Mouse (Mus musculus): ENCODE measurements at regions not wholly inside any gene's neighbourhood (a gene's known extent, or its start where the extent isn't known, plus 50 kb on each side); places are given as distances from the start of the nearest gene placed in this dataset.

DNA sequence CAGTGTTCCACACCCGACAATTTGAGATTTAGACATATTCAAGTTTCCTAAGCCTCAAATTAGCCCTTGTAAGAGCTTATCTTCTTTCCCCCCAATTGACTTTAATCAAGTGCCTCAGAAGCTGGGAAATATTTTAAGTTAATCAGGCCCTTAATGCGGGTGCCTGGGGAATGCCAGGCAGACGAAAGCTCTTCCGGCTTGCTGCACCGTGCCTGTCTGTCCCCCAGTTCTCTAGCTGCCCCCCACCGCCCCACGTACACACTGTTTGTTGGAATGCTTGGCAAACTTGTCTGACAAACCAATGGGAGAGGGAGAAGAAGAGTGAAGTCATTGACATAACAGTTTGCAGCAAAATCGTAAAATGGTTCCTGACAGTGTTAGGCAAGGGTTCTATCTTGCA lies 226.9 kb upstream of the Cdh5 start:
- WGBS: 37% methylated on average over 8 of the region's 8 CpGs
- Histone ChIP-seq H3K4me1 (ENCODE audit: control insufficient read depth, insufficient read depth, low read depth, low read length) (peaks cover 6% of the 10 kb centered on the region), H3K4me2 (ENCODE audit: low read length) (no peak overlapping the region), H3K27ac (ENCODE audit: low read depth, low read length) (no peak overlapping the region), H3K36me3 (ENCODE audit: control insufficient read depth, insufficient read depth, low read length) (no peaks in the 10 kb centered on the region), H3K9ac (ENCODE audit: low read depth, low read length) (no peak overlapping the region), H3K9me3 (ENCODE audit: control insufficient read depth, low read length) (no peaks in the 10 kb centered on the region), H3K27me3 (replicated peaks; ENCODE audit: control insufficient read depth, insufficient read depth, low read length) (no peaks in the 10 kb centered on the region), H3K4me3 (ENCODE audit: low read length) (no peak overlapping the region)
- ATAC-seq: no peak

DNA sequence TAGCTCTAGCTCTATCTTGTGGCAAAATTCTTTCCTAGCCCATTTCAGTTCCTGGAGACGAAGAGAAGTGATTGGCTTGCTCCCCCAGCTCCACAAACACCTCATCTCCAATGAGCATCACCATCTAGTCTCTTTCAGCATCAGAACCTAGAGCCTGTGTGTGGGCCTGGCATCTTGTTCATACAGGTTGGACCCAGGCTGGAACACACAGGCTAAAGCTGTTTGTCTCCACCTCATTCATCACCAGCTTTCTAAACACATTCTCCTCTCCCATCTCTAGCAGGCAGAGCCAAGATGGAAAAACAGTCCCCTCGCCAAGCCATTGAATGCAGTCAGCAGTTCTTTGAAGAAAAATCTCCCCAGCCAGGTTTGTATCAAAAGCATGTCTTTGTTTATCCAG lies 221.9 kb upstream of the Cdh5 start:
- Histone ChIP-seq H3K36me3 (ENCODE audit: control insufficient read depth, insufficient read depth, low read length) (no peaks in the 10 kb centered on the region), H3K9me3 (ENCODE audit: control insufficient read depth, low read length) (no peaks in the 10 kb centered on the region), H3K4me1 (ENCODE audit: control insufficient read depth, insufficient read depth, low read depth, low read length) (no peaks in the 10 kb centered on the region), H3K27ac (ENCODE audit: low read depth, low read length) (no peak overlapping the region), H3K4me2 (ENCODE audit: low read length) (no peak overlapping the region), H3K9ac (ENCODE audit: low read depth, low read length) (no peak overlapping the region), H3K27me3 (replicated peaks; ENCODE audit: control insufficient read depth, insufficient read depth, low read length) (no peaks in the 10 kb centered on the region), H3K4me3 (ENCODE audit: low read length) (no peak overlapping the region)
- 90% methylated on average over 2 of the region's 2 CpGs for WGBS
- no peak for ATAC-seq

DNA sequence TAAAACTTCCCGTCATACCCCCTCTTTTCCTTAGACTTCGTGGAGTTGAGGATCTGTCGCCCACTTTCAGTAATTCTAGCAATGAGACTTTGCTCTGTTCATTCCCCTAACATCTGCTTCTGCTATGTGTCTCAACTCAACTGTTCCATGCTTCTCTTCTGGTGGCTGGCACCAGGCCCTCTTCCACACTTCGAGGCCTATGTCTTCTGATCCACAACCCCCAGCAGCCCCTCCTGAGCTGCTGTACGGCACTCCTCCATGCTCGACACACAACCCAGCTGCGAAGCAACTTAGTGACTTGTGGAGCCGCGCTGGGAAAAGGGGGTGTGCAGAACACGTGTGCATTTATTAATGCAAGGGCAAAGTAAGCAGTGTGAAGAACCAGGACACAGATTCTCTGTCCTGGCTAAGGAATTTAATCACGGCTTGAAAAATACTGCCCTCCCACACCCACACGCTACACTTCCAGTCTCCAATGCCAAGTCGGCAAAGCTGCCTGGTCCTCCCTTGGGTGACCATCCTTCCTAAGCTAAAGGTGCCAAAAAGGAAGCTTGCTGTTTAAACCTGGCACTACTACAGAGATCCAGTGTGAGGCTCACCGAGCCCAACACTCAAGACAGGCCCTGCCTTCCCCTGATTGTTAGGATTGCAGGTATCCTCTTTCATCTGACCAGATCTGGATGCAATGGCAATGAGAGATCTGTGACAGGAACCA lies 220.8 kb upstream of the Cdh5 start:
- no peak overlapping the region for H3K27ac ChIP-seq (ENCODE audit: low read depth, low read length)
- H3K9ac ChIP-seq (ENCODE audit: low read depth, low read length): no peak overlapping the region
- H3K4me2 ChIP-seq (ENCODE audit: low read length): no peak overlapping the region
- peak; percentile 34; the same call in 1 of the 2 replicates for ATAC-seq
- H3K4me1 ChIP-seq (ENCODE audit: control insufficient read depth, insufficient read depth, low read depth, low read length): no peaks in the 10 kb centered on the region
- WGBS: 85% methylated on average over 14 of the region's 14 CpGs
- H3K36me3 ChIP-seq (ENCODE audit: control insufficient read depth, insufficient read depth, low read length): no peaks in the 10 kb centered on the region
- no peak overlapping the region for H3K4me3 ChIP-seq (ENCODE audit: low read length)
- H3K9me3 ChIP-seq (ENCODE audit: control insufficient read depth, low read length): no peaks in the 10 kb centered on the region
- no peaks in the 10 kb centered on the region for H3K27me3 ChIP-seq (replicated peaks; ENCODE audit: control insufficient read depth, insufficient read depth, low read length)

DNA sequence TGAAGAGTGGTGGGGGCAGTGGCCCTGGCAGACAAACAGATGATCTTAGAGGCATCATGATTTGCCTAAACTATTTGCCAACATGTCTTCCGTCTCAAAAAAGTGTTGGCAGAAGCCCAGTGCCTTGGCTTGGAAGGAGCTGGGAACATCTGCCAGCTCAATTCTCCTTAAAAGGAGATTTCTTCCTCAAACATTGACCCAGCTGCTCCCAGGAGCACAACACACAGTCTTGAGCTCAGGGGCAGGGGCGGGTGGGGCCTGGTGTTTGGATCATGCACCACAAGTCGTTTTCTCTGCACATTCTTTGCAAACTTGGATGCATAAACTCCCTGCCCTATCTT lies 220.3 kb upstream of the Cdh5 start:
- Histone ChIP-seq H3K4me1 (ENCODE audit: control insufficient read depth, insufficient read depth, low read depth, low read length) (no peaks in the 10 kb centered on the region), H3K27ac (ENCODE audit: low read depth, low read length) (no peak overlapping the region), H3K9me3 (ENCODE audit: control insufficient read depth, low read length) (no peaks in the 10 kb centered on the region), H3K4me3 (ENCODE audit: low read length) (no peak overlapping the region), H3K36me3 (ENCODE audit: control insufficient read depth, insufficient read depth, low read length) (no peaks in the 10 kb centered on the region), H3K27me3 (replicated peaks; ENCODE audit: control insufficient read depth, insufficient read depth, low read length) (no peaks in the 10 kb centered on the region), H3K9ac (ENCODE audit: low read depth, low read length) (no peak overlapping the region), H3K4me2 (ENCODE audit: low read length) (no peak overlapping the region)
- WGBS: 60% methylated on average over 3 of the region's 3 CpGs
- ATAC-seq: peak; percentile 45; the same call in 1 of the 2 replicates

DNA sequence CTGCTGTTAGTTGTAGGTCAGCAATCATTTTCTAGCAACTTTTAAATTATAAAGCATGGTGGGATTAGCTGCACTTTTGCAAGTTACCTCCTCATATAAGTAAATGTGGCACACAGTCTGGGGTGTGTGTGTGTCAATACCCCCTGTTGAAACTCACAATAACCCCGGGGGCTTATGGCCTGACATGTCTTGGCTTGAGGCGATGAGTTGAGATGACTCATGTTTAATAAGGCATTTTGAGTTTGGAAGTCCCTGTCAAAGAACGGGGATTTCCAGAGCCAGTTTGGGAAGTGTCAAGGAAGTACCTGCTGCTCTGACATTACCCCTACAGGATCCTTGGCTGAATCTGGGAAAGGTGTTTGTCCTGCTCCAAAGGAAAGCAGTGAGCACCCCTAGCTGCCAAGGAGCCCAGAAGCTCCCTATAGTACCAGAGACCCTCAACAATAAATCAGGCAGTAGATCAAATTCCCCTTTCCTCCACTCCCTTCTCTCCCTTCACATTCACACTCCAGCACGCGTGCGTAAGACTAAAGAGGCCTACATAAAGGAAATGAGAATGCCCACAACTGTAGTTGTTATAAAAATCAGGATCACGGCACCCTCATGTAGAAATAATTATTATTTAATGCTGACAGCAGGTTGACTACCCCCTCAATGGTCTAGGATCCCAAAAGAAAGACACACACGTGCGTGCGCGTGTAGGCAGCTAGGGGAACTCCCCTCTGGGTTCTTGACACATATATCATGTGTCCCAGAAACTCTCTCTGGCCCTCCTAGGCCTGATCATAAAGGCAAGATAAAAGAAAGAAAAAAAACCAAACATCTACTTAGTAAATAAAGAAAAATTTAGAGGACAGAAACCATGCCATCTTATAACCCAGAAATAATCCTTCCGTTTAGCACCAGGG lies 216.3 kb upstream of the Cdh5 start:
- Histone ChIP-seq H3K36me3 (ENCODE audit: control insufficient read depth, insufficient read depth, low read length) (no peaks in the 10 kb centered on the region), H3K4me1 (ENCODE audit: control insufficient read depth, insufficient read depth, low read depth, low read length) (no peaks in the 10 kb centered on the region), H3K27ac (ENCODE audit: low read depth, low read length) (no peak overlapping the region), H3K9ac (ENCODE audit: low read depth, low read length) (no peak overlapping the region), H3K4me3 (ENCODE audit: low read length) (no peak overlapping the region), H3K9me3 (ENCODE audit: control insufficient read depth, low read length) (no peaks in the 10 kb centered on the region), H3K27me3 (replicated peaks; ENCODE audit: control insufficient read depth, insufficient read depth, low read length) (no peaks in the 10 kb centered on the region), H3K4me2 (ENCODE audit: low read length) (no peak overlapping the region)
- WGBS: 90% methylated on average over 12 of the region's 12 CpGs
- ATAC-seq: no peak

DNA sequence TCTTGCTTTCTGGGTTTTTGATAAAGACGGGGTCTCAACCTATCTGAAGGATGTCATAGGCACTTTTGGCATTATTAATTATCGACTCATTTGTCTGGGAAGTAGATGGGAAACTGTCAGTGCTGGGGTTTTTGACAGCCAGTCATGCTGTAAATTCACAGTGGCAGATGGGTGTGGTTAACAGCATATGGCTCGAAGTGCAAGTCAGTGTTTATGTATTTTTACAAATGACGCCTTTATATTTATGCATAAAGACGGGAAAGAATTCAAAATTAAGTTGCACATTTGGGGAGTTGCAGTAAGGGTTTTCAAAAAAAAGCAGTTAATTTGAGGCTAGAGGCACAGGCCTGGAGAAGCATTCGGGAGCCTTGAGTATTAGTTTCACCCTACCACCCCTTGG lies 206.8 kb upstream of the Cdh5 start:
- Histone ChIP-seq H3K27me3 (replicated peaks; ENCODE audit: control insufficient read depth, insufficient read depth, low read length) (no peaks in the 10 kb centered on the region), H3K4me1 (ENCODE audit: control insufficient read depth, insufficient read depth, low read depth, low read length) (no peaks in the 10 kb centered on the region), H3K9me3 (ENCODE audit: control insufficient read depth, low read length) (no peaks in the 10 kb centered on the region), H3K9ac (ENCODE audit: low read depth, low read length) (no peak overlapping the region), H3K4me3 (ENCODE audit: low read length) (no peak overlapping the region), H3K27ac (ENCODE audit: low read depth, low read length) (no peak overlapping the region), H3K4me2 (ENCODE audit: low read length) (no peak overlapping the region), H3K36me3 (ENCODE audit: control insufficient read depth, insufficient read depth, low read length) (no peaks in the 10 kb centered on the region)
- WGBS: 78% methylated on average over 6 of the region's 6 CpGs
- ATAC-seq: no peak

DNA sequence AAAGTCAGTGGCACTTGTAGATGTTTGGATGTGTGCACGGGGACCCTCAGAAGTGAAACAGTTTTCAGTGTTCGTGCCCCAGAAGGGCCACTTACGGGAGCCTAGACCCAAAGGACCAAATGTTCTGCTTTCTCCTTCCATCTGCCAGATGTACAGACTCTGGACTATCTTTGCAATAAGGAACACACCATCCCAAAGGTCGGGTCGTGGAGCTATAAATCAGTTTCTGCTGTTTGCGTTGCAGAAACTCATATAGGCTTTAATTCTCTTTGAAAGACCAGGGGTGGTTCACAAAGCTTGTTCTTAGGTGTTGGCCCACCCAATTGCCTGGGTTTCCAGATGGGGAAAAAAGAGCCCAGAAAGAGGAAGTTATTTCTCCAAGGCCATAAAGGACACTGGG lies 206.3 kb upstream of the Cdh5 start:
- no peaks in the 10 kb centered on the region for H3K4me1 ChIP-seq (ENCODE audit: control insufficient read depth, insufficient read depth, low read depth, low read length)
- no peak overlapping the region for H3K27ac ChIP-seq (ENCODE audit: low read depth, low read length)
- H3K36me3 ChIP-seq (ENCODE audit: control insufficient read depth, insufficient read depth, low read length): no peaks in the 10 kb centered on the region
- H3K4me2 ChIP-seq (ENCODE audit: low read length): no peak overlapping the region
- no peaks in the 10 kb centered on the region for H3K27me3 ChIP-seq (replicated peaks; ENCODE audit: control insufficient read depth, insufficient read depth, low read length)
- H3K4me3 ChIP-seq (ENCODE audit: low read length): no peak overlapping the region
- no peak overlapping the region for H3K9ac ChIP-seq (ENCODE audit: low read depth, low read length)
- WGBS: 90% methylated on average over 6 of the region's 6 CpGs
- no peaks in the 10 kb centered on the region for H3K9me3 ChIP-seq (ENCODE audit: control insufficient read depth, low read length)
- no peak for ATAC-seq

DNA sequence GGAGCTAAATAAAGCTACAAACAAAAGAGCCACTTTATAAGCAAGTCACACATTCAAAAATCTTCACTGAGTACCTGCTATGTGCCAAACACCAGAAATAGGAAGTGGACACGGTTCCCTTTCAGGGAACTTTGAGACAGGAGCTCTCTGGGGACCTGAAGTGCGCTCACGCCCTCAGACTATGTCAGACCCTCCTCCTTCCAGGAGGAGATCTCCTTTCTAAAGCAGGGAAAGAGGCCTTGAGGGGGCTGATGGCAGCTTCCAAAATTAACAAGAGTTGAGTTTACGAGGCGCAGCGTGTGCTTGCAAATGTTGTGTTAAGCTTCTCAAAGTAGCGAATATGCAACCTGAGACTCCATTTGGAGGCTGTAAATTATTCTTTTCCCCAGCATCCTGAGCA lies 204.0 kb upstream of the Cdh5 start:
- Histone ChIP-seq H3K4me3 (ENCODE audit: low read length) (no peak overlapping the region), H3K36me3 (ENCODE audit: control insufficient read depth, insufficient read depth, low read length) (no peaks in the 10 kb centered on the region), H3K27me3 (replicated peaks; ENCODE audit: control insufficient read depth, insufficient read depth, low read length) (no peaks in the 10 kb centered on the region), H3K27ac (ENCODE audit: low read depth, low read length) (no peak overlapping the region), H3K9me3 (ENCODE audit: control insufficient read depth, low read length) (no peaks in the 10 kb centered on the region), H3K9ac (ENCODE audit: low read depth, low read length) (no peak overlapping the region), H3K4me2 (ENCODE audit: low read length) (no peak overlapping the region), H3K4me1 (ENCODE audit: control insufficient read depth, insufficient read depth, low read depth, low read length) (no peaks in the 10 kb centered on the region)
- ATAC-seq: no peak
- 87% methylated on average over 7 of the region's 7 CpGs for WGBS

DNA sequence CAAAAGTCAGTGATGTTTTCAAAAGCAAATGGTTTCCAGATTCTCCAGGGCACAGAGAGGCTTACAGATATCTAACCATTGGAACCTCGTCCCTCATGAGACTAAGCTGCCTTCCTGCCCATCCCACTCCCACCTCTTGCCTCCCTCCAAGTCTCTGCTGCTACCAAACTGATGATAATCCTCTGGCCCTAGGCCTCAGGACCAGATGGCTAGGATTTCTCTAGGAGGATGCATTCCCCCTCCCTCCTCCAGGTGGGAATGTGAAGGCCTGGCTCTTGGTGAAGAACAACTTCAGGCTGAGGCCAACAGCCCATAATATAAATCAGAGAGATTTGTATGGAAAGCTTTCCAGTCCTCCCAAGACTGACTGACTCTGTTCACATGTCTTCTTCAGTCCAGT lies 198.9 kb upstream of the Cdh5 start:
- 71% methylated on average over 1 of the region's 1 CpGs for WGBS
- Histone ChIP-seq H3K9ac (ENCODE audit: low read depth, low read length) (no peak overlapping the region), H3K36me3 (ENCODE audit: control insufficient read depth, insufficient read depth, low read length) (no peaks in the 10 kb centered on the region), H3K27ac (ENCODE audit: low read depth, low read length) (no peak overlapping the region), H3K4me1 (ENCODE audit: control insufficient read depth, insufficient read depth, low read depth, low read length) (no peaks in the 10 kb centered on the region), H3K4me3 (ENCODE audit: low read length) (no peak overlapping the region), H3K27me3 (replicated peaks; ENCODE audit: control insufficient read depth, insufficient read depth, low read length) (no peaks in the 10 kb centered on the region), H3K4me2 (ENCODE audit: low read length) (no peak overlapping the region), H3K9me3 (ENCODE audit: control insufficient read depth, low read length) (peaks cover 2% of the 10 kb centered on the region; the same call in 1 of the 2 replicates)
- ATAC-seq: no peak

Data from hindbrain, embryonic 16.5 days (tissue).